Mouse (Mus musculus) adrenal gland, postnatal 25 days (tissue): ENCODE results near the gene Hoxa5. TPM values are rescaled to one million over a fixed set of nuclear protein-coding genes. Genes with fewer than 3 reads are reported as not detected.

Experiments
- microRNA-seq, 2 experiments: library from miRNA; unstranded; fragments of <30 nt; microRNA quantifications; one replicate each; pipeline ENCODE4 v1.2.0; 2021
- total RNA-seq: library from RNA; stranded (reverse); gene quantifications from 2 replicates; pipeline ENCODE4 v1.2.3, GENCODE M21; 2021

Hoxa5 gene
- total RNA-seq, 1 experiment from 2014 or later = 12.8 TPM

Small RNA genes lying within 50 kb of the gene (microRNA-seq; reads per million reads assigned to microRNA genes)
- gene Mir196b = 269 to 316 reads per million in 2 experiments

Other genes with a start within 250 kb of the Hoxa5 start
- 40.9 and 48.2 TPM in 2 replicates for gene Skap2, start 192.0 kb downstream of the Hoxa5 start, total RNA-seq
- 0.76 TPM in 1 of 2 replicates, not detected in the other for gene Hoxa1, start 46.3 kb downstream of the Hoxa5 start, total RNA-seq
- gene Hoxa2, start 39.8 kb downstream of the Hoxa5 start, total RNA-seq = 2.5 and 2.8 TPM in 2 replicates
- 0.29 and 0.55 TPM in 2 replicates for gene 5730596B20Rik, start 27.1 kb downstream of the Hoxa5 start, total RNA-seq
- 3.7 and 3.8 TPM in 2 replicates for gene Hoxa4, start 12.8 kb downstream of the Hoxa5 start, total RNA-seq
- gene Hoxa6, start 4.1 kb upstream of the Hoxa5 start, total RNA-seq = 3.1 and 5.6 TPM in 2 replicates
- 6.3 and 6.9 TPM in 2 replicates for gene Hoxa3, start 8.7 kb upstream of the Hoxa5 start, total RNA-seq
- 0.88 and 4.9 TPM in 2 replicates for gene Gm28308, start 8.8 kb upstream of the Hoxa5 start, total RNA-seq
- 12.9 and 18.3 TPM in 2 replicates for gene Hoxa7, start 17.3 kb upstream of the Hoxa5 start, total RNA-seq
- gene Hoxa9, start 26.5 kb upstream of the Hoxa5 start, total RNA-seq = 0.61 and 1.5 TPM in 2 replicates
- gene Hoxa10, start 36.3 kb upstream of the Hoxa5 start, total RNA-seq = 0.62 TPM in 1 of 2 replicates, not detected in the other
- gene Hoxa11, start 41.2 kb upstream of the Hoxa5 start, total RNA-seq = not detected in 2 replicates
- not detected in 2 replicates for gene Hoxa13, start 56.3 kb upstream of the Hoxa5 start, total RNA-seq
- not detected in 2 replicates for gene Evx1, start 108.9 kb upstream of the Hoxa5 start, total RNA-seq